8 mouse cellular contexts compared by ENCODE assay signal in the genomic region with DNA sequence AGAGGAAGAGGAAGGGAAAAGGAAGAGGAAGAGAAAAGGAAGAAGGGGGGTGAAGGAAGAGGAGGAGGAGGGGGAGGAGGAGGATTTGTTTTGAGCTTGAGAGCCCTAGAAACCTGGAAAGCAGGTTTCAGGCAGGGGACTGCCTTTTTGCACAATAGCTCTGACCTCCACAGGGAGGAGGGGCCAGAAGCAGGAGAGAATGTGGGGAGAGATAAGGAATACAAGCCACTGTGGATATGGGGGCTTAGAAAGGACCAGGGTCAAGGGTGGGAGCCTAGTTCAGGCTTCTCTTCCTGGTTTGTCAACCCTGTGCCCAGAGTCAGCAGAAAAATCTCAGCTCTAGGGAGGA. TPM values are rescaled to one million over a fixed set of nuclear protein-coding genes. Genes with fewer than 3 reads are reported as not detected.
A peak's percentile ranks its signal among the peaks of the same experiment; 100 is the strongest.
DNase-seq lines count a peak whose midpoint lies in the region; ATAC-seq and TF ChIP-seq lines count a peak whose summit lies in the region.

No protein-coding gene starts in this region.

- no peaks in the 10 kb centered on the region for H3K9me3 ChIP-seq in CH12.LX (replicated peaks; ENCODE audit: low read length)
- no peaks in the 10 kb centered on the region for H3K9me3 ChIP-seq in heart, postnatal 0 days (replicated peaks; ENCODE audit: control insufficient read depth, low read length)

- ATAC-seq in heart, postnatal 0 days (ENCODE audit: insufficient read depth, low read depth) = no peak
- 0 out of 2 replicates have a peak, but pooled peaks have one; percentile 12 for ATAC-seq in megakaryocyte-erythroid progenitor cell, adult 5-6 weeks (replicated peaks; ENCODE audit: low FRiP score, low TSS enrichment, poor library complexity, severe bottlenecking)

- DNase-seq in embryo, embryonic 9.5 days (ENCODE audit: extremely low spot score) = peak; percentile 31
- DNase-seq in embryo, embryonic 10 days (ENCODE audit: low spot score) = no peak
- DNase-seq in CH12.LX (ENCODE audit: extremely low read depth) = no peak
- no peak for DNase-seq in heart, postnatal 0 days (ENCODE audit: low spot score)
- DNase-seq in retina, postnatal 1 day = no peak
- DNase-seq in layer of hippocampus, adult 11-12 months (ENCODE audit: low spot score) = no peak
- no peak for DNase-seq in left cerebral cortex, adult 18-20 months (ENCODE audit: low spot score in 2 of 2)

- H3K36me3 ChIP-seq in CH12.LX (replicated peaks in 1 of 2; ENCODE audit: control insufficient read depth in 1 of 2, insufficient read depth in 1 of 2, low read length in 1 of 2) = no peaks in the 10 kb centered on the region
- no peaks in the 10 kb centered on the region for H3K36me3 ChIP-seq in heart, postnatal 0 days (replicated peaks; ENCODE audit: control insufficient read depth, insufficient read depth, low read length)

- in situ Hi-C loops in CH12.LX (cut with MboI; ENCODE audit: low pct_ligation_motif_present, low pct_unique_long_range_greater_than_20kb, low sequenced_read_pairs) = no loop called here

- H3K4me2 ChIP-seq in CH12.LX (ENCODE audit: insufficient read depth, low read depth, poor library complexity, severe bottlenecking) = peak overlapping the region; percentile 48
- peak overlapping the region; percentile 50; the same call in 1 of the 2 replicates for H3K4me2 ChIP-seq in heart, postnatal 0 days (ENCODE audit: low read depth, low read length)

- H3K4me1 ChIP-seq in CH12.LX (ENCODE audit: control insufficient read depth in 1 of 2, insufficient read depth in 2 of 2) = peaks cover 36 to 95% of the 10 kb centered on the region in 2 experiments
- peaks cover 58% of the 10 kb centered on the region for H3K4me1 ChIP-seq in heart, postnatal 0 days (ENCODE audit: control insufficient read depth, insufficient read depth)

- no peak for TF ChIP-seq POLR2A in CH12.LX (IDR thresholded peaks at IDR 0.05; ENCODE audit: low read depth, low read length)

- H3K9ac ChIP-seq in CH12.LX (ENCODE audit: insufficient read depth, low read depth) = peak overlapping the region; percentile 32; the same call in 1 of the 2 replicates
- H3K9ac ChIP-seq in heart, postnatal 0 days (replicated peaks; ENCODE audit: low read depth, low read length) = no peak overlapping the region

- peak overlapping the region; percentile 86 for H3K27ac ChIP-seq in CH12.LX (ENCODE audit: insufficient read depth, low read depth)
- peak overlapping the region; percentile 36; the same call in 1 of the 2 replicates for H3K27ac ChIP-seq in heart, postnatal 0 days (ENCODE audit: low read depth)

- TF ChIP-seq EP300 in CH12.LX (IDR thresholded peaks at IDR 0.05; ENCODE audit: low read length) = no peak
- TF ChIP-seq EP300 in heart, postnatal 0 days (IDR thresholded peaks at IDR 0.05; ENCODE audit: low read depth) = no peak

- TF ChIP-seq CTCF in CH12.LX (conservative IDR thresholded peaks at IDR 0.05 in 1 of 2, IDR thresholded peaks at IDR 0.05 in 1 of 2; ENCODE audit: low read depth in 2 of 2, low read length in 2 of 2) = no peak
- no peak for TF ChIP-seq CTCF in heart, postnatal 0 days (IDR thresholded peaks at IDR 0.05; ENCODE audit: low read depth)

- no peak for TF ChIP-seq RAD21 in CH12.LX (IDR thresholded peaks at IDR 0.05; ENCODE audit: low read depth, low read length)

- dilution Hi-C loops in CH12.LX (cut with MboI; ENCODE audit: extremely low pct_ligation_motif_present, extremely low pct_unique_long_range_greater_than_20kb, low sequenced_read_pairs) = no loop called here

- no peaks in the 10 kb centered on the region for H3K27me3 ChIP-seq in CH12.LX (replicated peaks)
- no peaks in the 10 kb centered on the region for H3K27me3 ChIP-seq in heart, postnatal 0 days (ENCODE audit: control insufficient read depth, insufficient read depth, low read length)

- peak overlapping the region in 2 of 3 experiments; percentile 26 to 46 for H3K4me3 ChIP-seq in CH12.LX (replicated peaks in 1 of 3; ENCODE audit: low read depth in 2 of 3, low read length in 2 of 3, poor library complexity in 1 of 3)
- no peak overlapping the region for H3K4me3 ChIP-seq in heart, postnatal 0 days (ENCODE audit: low read depth, low read length)

- no peaks in the 10 kb centered on the region for H3K79me2 ChIP-seq in CH12.LX (replicated peaks; ENCODE audit: control insufficient read depth, extremely low read depth, insufficient read depth, poor library complexity, severe bottlenecking)

TF ChIP-seq in CH12.LX, 34 proteins besides CTCF, POLR2A, EP300 and RAD21:
- TF ChIP-seq MAFK (IDR thresholded peaks at IDR 0.05; ENCODE audit: insufficient replicate concordance, low read length) = no peak
- no peak for TF ChIP-seq CHD1 (IDR thresholded peaks at IDR 0.05; ENCODE audit: low read depth, low read length)
- no peak for TF ChIP-seq JUN (IDR thresholded peaks at IDR 0.05; ENCODE audit: insufficient read depth, low read depth, low read length)
- no peak for TF ChIP-seq GABPA (IDR thresholded peaks at IDR 0.05; ENCODE audit: insufficient replicate concordance, low read depth, low read length)
- TF ChIP-seq UBTF (IDR thresholded peaks at IDR 0.05; ENCODE audit: low read depth, low read length) = no peak
- TF ChIP-seq MAZ (IDR thresholded peaks at IDR 0.05; ENCODE audit: low read depth, low read length) = no peak
- no peak for TF ChIP-seq IRF4 (IDR thresholded peaks at IDR 0.05; ENCODE audit: low read depth, low read length)
- TF ChIP-seq PAX5 (IDR thresholded peaks at IDR 0.05; ENCODE audit: low read length) = no peak
- TF ChIP-seq TBP (conservative IDR thresholded peaks at IDR 0.05; ENCODE audit: low read depth, low read length) = no peak
- TF ChIP-seq SIN3A (IDR thresholded peaks at IDR 0.05; ENCODE audit: low read length) = no peak
- no peak for TF ChIP-seq CHD2 (IDR thresholded peaks at IDR 0.05; ENCODE audit: low read length)
- TF ChIP-seq ZNF384 (IDR thresholded peaks at IDR 0.05; ENCODE audit: low read depth, low read length) = no peak
- TF ChIP-seq MAX (IDR thresholded peaks at IDR 0.05; ENCODE audit: low read length) = no peak
- no peak for TF ChIP-seq HCFC1 (IDR thresholded peaks at IDR 0.05; ENCODE audit: low read depth, low read length)
- TF ChIP-seq MYC (IDR thresholded peaks at IDR 0.05; ENCODE audit: low read depth, low read length) = no peak
- no peak for TF ChIP-seq POLR2AphosphoS2 (IDR thresholded peaks at IDR 0.05; ENCODE audit: low read depth, low read length)
- TF ChIP-seq MEF2A (IDR thresholded peaks at IDR 0.05; ENCODE audit: borderline replicate concordance, low read depth, low read length) = no peak
- TF ChIP-seq ETS1 (conservative IDR thresholded peaks at IDR 0.05; ENCODE audit: low read depth, low read length) = no peak
- no peak for TF ChIP-seq E2F4 (IDR thresholded peaks at IDR 0.05; ENCODE audit: insufficient replicate concordance, low read depth, low read length)
- no peak for TF ChIP-seq RCOR1 (conservative IDR thresholded peaks at IDR 0.05; ENCODE audit: low read depth, low read length)
TF ChIP-seq in CH12.LX: peak in this region for 0.

RNA-seq across cellular contexts. Expression of a gene that starts 21.6 kb away (rescaled TPM):
- total RNA-seq in CH12.LX (2012; rRNA removed) (11.0 and 12.0 TPM in 2 replicates), CH12.LX (2014; rRNA removed) (3.7 and 4.4 TPM in 2 replicates)
- polyA plus RNA-seq in CH12.LX (2012; ENCODE audit: insufficient read length, low read depth) = 23.3 and 24.9 TPM in 2 replicates
- 35.9 and 48.3 TPM in 2 replicates for total RNA-seq in heart, postnatal 0 days (2014; rRNA removed; ENCODE audit: low replicate concordance)
- polyA plus RNA-seq in heart, postnatal 0 days (2015; fragmentation: Nextera tagmentation; extraction: Ambion mirVana) = 14.3 and 14.6 TPM in 2 replicates
- 20.8 and 22.3 TPM in 2 replicates for total RNA-seq in megakaryocyte-erythroid progenitor cell, adult 5-6 weeks (2014; fragmentation: Nextera tagmentation)
- 9.9 and 18.2 TPM in 2 replicates for total RNA-seq in megakaryocyte-erythroid progenitor cell, adult 5-6 weeks (2017)
- 100 to 1,000 TPM; 119 to 120 TPM for total RNA-seq in left cerebral cortex, adult 18-20 months (2021)

RNA-seq across cellular contexts. Expression of a gene that starts 49.9 kb away (rescaled TPM):
- total RNA-seq in CH12.LX (2012; rRNA removed) (38.4 and 46.5 TPM in 2 replicates), CH12.LX (2014; rRNA removed) (23.7 and 24.1 TPM in 2 replicates)
- polyA plus RNA-seq in CH12.LX (2012; ENCODE audit: insufficient read length, low read depth) = 40.4 and 45.3 TPM in 2 replicates
- 37.2 and 38.2 TPM in 2 replicates for total RNA-seq in heart, postnatal 0 days (2014; rRNA removed; ENCODE audit: low replicate concordance)
- 79.5 and 80.6 TPM in 2 replicates for polyA plus RNA-seq in heart, postnatal 0 days (2015; fragmentation: Nextera tagmentation; extraction: Ambion mirVana)
- 14.2 and 17.8 TPM in 2 replicates for total RNA-seq in megakaryocyte-erythroid progenitor cell, adult 5-6 weeks (2014; fragmentation: Nextera tagmentation)
- 22.6 and 31.7 TPM in 2 replicates for total RNA-seq in megakaryocyte-erythroid progenitor cell, adult 5-6 weeks (2017)
- total RNA-seq in left cerebral cortex, adult 18-20 months (2021) = 100 to 1,000 TPM; 122 to 128 TPM

RNA-seq across cellular contexts. Expression of a gene that starts 50.1 kb away (rescaled TPM):
- total RNA-seq in CH12.LX (2012; rRNA removed) = 8.5 and 9.4 TPM in 2 replicates
- total RNA-seq in CH12.LX (2014; rRNA removed) = 5.9 and 6.8 TPM in 2 replicates
- 11.1 and 11.8 TPM in 2 replicates for polyA plus RNA-seq in CH12.LX (2012; ENCODE audit: insufficient read length, low read depth)
- total RNA-seq in heart, postnatal 0 days (2014; rRNA removed; ENCODE audit: low replicate concordance) = 4.2 and 5.9 TPM in 2 replicates
- polyA plus RNA-seq in heart, postnatal 0 days (2015; fragmentation: Nextera tagmentation; extraction: Ambion mirVana) = 4.6 and 5.1 TPM in 2 replicates
- total RNA-seq in megakaryocyte-erythroid progenitor cell, adult 5-6 weeks (2014; fragmentation: Nextera tagmentation) = 10.6 and 20.1 TPM in 2 replicates
- total RNA-seq in megakaryocyte-erythroid progenitor cell, adult 5-6 weeks (2017) = 9.8 and 21.1 TPM in 2 replicates
- 1 to 10 TPM; 3.5 to 5.6 TPM for total RNA-seq in left cerebral cortex, adult 18-20 months (2021)
